Mouse (Mus musculus) heart, embryonic 16.5 days (tissue): Measurements from ENCODE around the gene Itga9. TPM values are rescaled to one million over a fixed set of nuclear protein-coding genes. Genes with fewer than 3 reads are reported as not detected.
A peak's percentile ranks its signal among the peaks of the same experiment; 100 is the strongest.

Experiments
- ATAC-seq: fragments of 200-750 bp; cut with Nextera tagmentation; replicated peaks from 2 replicates; pipeline ENCODE4 v1.8.0; 2017; ENCODE audit warnings: moderate number of reproducible peaks; ENCODE audit not compliant: insufficient read depth, low FRiP score; ENCODE audit errors: extremely low read depth
- H3K27ac ChIP-seq: fragments of 300-500 bp; sonication (generic); 2 replicates; pipeline ENCODE4 v1.5.1; 2014; ENCODE audit warnings: mild to moderate bottlenecking, low read length, control low read depth, moderate library complexity
- H3K27me3 ChIP-seq: fragments of 300-500 bp; sonication (generic); 2 replicates; pipeline ENCODE4 v1.6.1; 2014; ENCODE audit warnings: low read length, mixed read lengths; ENCODE audit not compliant: control insufficient read depth, insufficient read depth
- H3K36me3 ChIP-seq: fragments of 300-500 bp; sonication (generic); 2 replicates; pipeline ENCODE4 v1.6.1; 2014; ENCODE audit not compliant: control insufficient read depth, insufficient read depth
- H3K4me1 ChIP-seq: fragments of 300-500 bp; sonication (generic); 2 replicates; pipeline ENCODE4 v1.6.1; 2014; ENCODE audit warnings: low read length, mixed read lengths; ENCODE audit not compliant: control insufficient read depth, insufficient read depth
- H3K4me2 ChIP-seq: fragments of 300-500 bp; sonication (generic); 2 replicates; pipeline ENCODE4 v1.6.1; 2014; ENCODE audit warnings: low read depth, mild to moderate bottlenecking, control low read depth, low read length
- H3K4me3 ChIP-seq: fragments of 300-500 bp; sonication (generic); 2 replicates; pipeline ENCODE4 v1.5.1; 2014; ENCODE audit warnings: mild to moderate bottlenecking, control low read depth, low read length
- H3K9ac ChIP-seq: fragments of 300-500 bp; sonication (generic); 2 replicates; pipeline ENCODE4 v1.6.1; 2014; ENCODE audit warnings: low read length, control low read depth
- H3K9me3 ChIP-seq: fragments of 300-500 bp; sonication (generic); replicated peaks from 2 replicates; pipeline ENCODE4 v1.6.1; 2016; ENCODE audit warnings: low read length; ENCODE audit not compliant: control insufficient read depth
- WGBS: fragments of 180-500 bp; shearing (Covaris S2); extraction: QIAGEN DNeasy Blood & Tissue Kit; methylation state at CpG from one replicate; pipeline ENCODE4 v1.1.7; 2014; 5-methylcytosine and 5-hydroxymethylcytosine counted together
- polyA plus RNA-seq: library from polyadenylated mRNA; unstranded; fragments of >200 nt; fragmentation: Nextera tagmentation; extraction: Ambion mirVana; gene quantifications from 2 replicates; pipeline ENCODE4 v1.2.1, GENCODE M21; 2015

The Itga9 gene
- 3.1 and 8.8 TPM in 2 replicates for polyA plus RNA-seq

GRCm38 (mm10) chr9:118606148-118606816 lies at the start of gene Itga9:
Gene Itga9, plus strand, starts transcription at chr9:118606690.
- peak within 1 kb of the TSS; percentile 88 for H3K9ac ChIP-seq
- H3K36me3 ChIP-seq = no peaks in the 10 kb centered on the region
- H3K27ac ChIP-seq = peak within 1 kb of the TSS; percentile 66
- peak within 1 kb of the TSS; percentile 73 for H3K4me3 ChIP-seq
- H3K9me3 ChIP-seq = no peaks in the 10 kb centered on the region
- ATAC-seq = peak; percentile 84
- H3K4me1 ChIP-seq = peaks cover 32% of the 10 kb centered on the region
- peak within 1 kb of the TSS; percentile 89 for H3K4me2 ChIP-seq
- no peaks in the 10 kb centered on the region for H3K27me3 ChIP-seq
- 9% methylated on average over 42 of the region's 42 CpGs for WGBS

- peak overlapping the region; percentile 9; the same call in 1 of the 2 replicates for H3K27ac ChIP-seq
- H3K27me3 ChIP-seq = no peaks in the 10 kb centered on the region
- H3K36me3 ChIP-seq = peaks cover 71% of the 10 kb centered on the region
- no peak for ATAC-seq
- H3K4me3 ChIP-seq = no peak overlapping the region
- H3K9ac ChIP-seq = no peak overlapping the region
- H3K4me2 ChIP-seq = no peak overlapping the region
- WGBS = 83% methylated on average over 24 of the region's 24 CpGs
- H3K9me3 ChIP-seq = no peaks in the 10 kb centered on the region
- H3K4me1 ChIP-seq = no peaks in the 10 kb centered on the region
Measured at GRCm38 (mm10) chr9:118556951-118557780, 49.3 kb upstream of the Itga9 start.

GRCm38 (mm10) chr9:118563356-118563755 lies 43.1 kb upstream of the Itga9 start:
- Histone ChIP-seq H3K4me1 (no peaks in the 10 kb centered on the region), H3K4me2 (no peak overlapping the region), H3K9ac (no peak overlapping the region), H3K36me3 (peaks cover 84% of the 10 kb centered on the region), H3K9me3 (no peaks in the 10 kb centered on the region), H3K4me3 (no peak overlapping the region), H3K27ac (no peak overlapping the region), H3K27me3 (no peaks in the 10 kb centered on the region)
- no peak for ATAC-seq
- WGBS = 95% methylated on average over 11 of the region's 11 CpGs

GRCm38 (mm10) chr9:118563866-118564265 lies 42.6 kb upstream of the Itga9 start:
- Histone ChIP-seq H3K27ac (no peak overlapping the region), H3K9me3 (no peaks in the 10 kb centered on the region), H3K4me3 (no peak overlapping the region), H3K36me3 (peaks cover 79% of the 10 kb centered on the region), H3K27me3 (no peaks in the 10 kb centered on the region), H3K9ac (no peak overlapping the region), H3K4me1 (no peaks in the 10 kb centered on the region), H3K4me2 (no peak overlapping the region)
- WGBS = 90% methylated on average over 7 of the region's 7 CpGs
- ATAC-seq = no peak

GRCm38 (mm10) chr9:118564696-118565095 lies 41.8 kb upstream of the Itga9 start:
- Histone ChIP-seq H3K27ac (no peak overlapping the region), H3K4me2 (no peak overlapping the region), H3K9me3 (no peaks in the 10 kb centered on the region), H3K36me3 (peaks cover 79% of the 10 kb centered on the region), H3K27me3 (no peaks in the 10 kb centered on the region), H3K4me3 (no peak overlapping the region), H3K9ac (no peak overlapping the region), H3K4me1 (no peaks in the 10 kb centered on the region)
- ATAC-seq = no peak
- 81% methylated on average over 16 of the region's 16 CpGs for WGBS

GRCm38 (mm10) chr9:118569328-118569727 lies 37.2 kb upstream of the Itga9 start:
- H3K27me3 ChIP-seq = no peaks in the 10 kb centered on the region
- no peak overlapping the region for H3K4me3 ChIP-seq
- H3K4me2 ChIP-seq = no peak overlapping the region
- H3K27ac ChIP-seq = no peak overlapping the region
- ATAC-seq = no peak
- peaks cover 63% of the 10 kb centered on the region for H3K36me3 ChIP-seq
- no peak overlapping the region for H3K9ac ChIP-seq
- no peaks in the 10 kb centered on the region for H3K4me1 ChIP-seq
- H3K9me3 ChIP-seq = no peaks in the 10 kb centered on the region
- 90% methylated on average over 6 of the region's 6 CpGs for WGBS

GRCm38 (mm10) chr9:118570865-118571264 lies 35.6 kb upstream of the Itga9 start:
- Histone ChIP-seq H3K4me2 (no peak overlapping the region), H3K36me3 (peaks cover 59% of the 10 kb centered on the region), H3K4me3 (no peak overlapping the region), H3K9ac (no peak overlapping the region), H3K9me3 (no peaks in the 10 kb centered on the region), H3K27ac (no peak overlapping the region), H3K4me1 (no peaks in the 10 kb centered on the region), H3K27me3 (no peaks in the 10 kb centered on the region)
- ATAC-seq = no peak
- WGBS = 82% methylated on average over 4 of the region's 4 CpGs

- H3K4me3 ChIP-seq = no peak overlapping the region
- H3K27me3 ChIP-seq = no peaks in the 10 kb centered on the region
- ATAC-seq = no peak
- no peak overlapping the region for H3K27ac ChIP-seq
- H3K4me1 ChIP-seq = no peaks in the 10 kb centered on the region
- no peak overlapping the region for H3K4me2 ChIP-seq
- H3K36me3 ChIP-seq = peaks cover 57% of the 10 kb centered on the region
- H3K9me3 ChIP-seq = no peaks in the 10 kb centered on the region
- no peak overlapping the region for H3K9ac ChIP-seq
- WGBS = 91% methylated on average over 4 of the region's 4 CpGs
Measured at GRCm38 (mm10) chr9:118571701-118572100, 34.8 kb upstream of the Itga9 start.

- Histone ChIP-seq H3K4me1 (no peaks in the 10 kb centered on the region), H3K27ac (no peak overlapping the region), H3K9me3 (no peaks in the 10 kb centered on the region), H3K4me3 (no peak overlapping the region), H3K9ac (no peak overlapping the region), H3K27me3 (no peaks in the 10 kb centered on the region), H3K36me3 (peaks cover 47% of the 10 kb centered on the region), H3K4me2 (no peak overlapping the region)
- WGBS = 83% methylated on average over 5 of the region's 5 CpGs
- ATAC-seq = no peak
Measured at GRCm38 (mm10) chr9:118574911-118575310, 31.6 kb upstream of the Itga9 start.
